Mouse (Mus musculus) midbrain, embryonic 16.5 days (tissue): ENCODE results near the gene Rnf157. TPM values are rescaled to one million over a fixed set of nuclear protein-coding genes. Genes with fewer than 3 reads are reported as not detected.
"Not testable (repeated sequence)": the region's sequence is repeated elsewhere in the genome, so short reads cannot be mapped to it uniquely, and the experiment has no call there.

Experiments
- ATAC-seq: fragments of 200-750 bp; cut with Nextera tagmentation; 2 replicates; pipeline ENCODE4 v1.8.0; 2017; ENCODE audit warnings: moderate TSS enrichment
- H3K27ac ChIP-seq: fragments of 300-500 bp; sonication (generic); 2 replicates; pipeline ENCODE4 v1.5.1; 2014; ENCODE audit warnings: mild to moderate bottlenecking, low read length, mixed read lengths
- H3K27me3 ChIP-seq: fragments of 300-500 bp; sonication (generic); 2 replicates; pipeline ENCODE4 v1.6.1; 2014; ENCODE audit warnings: low read depth, low read length, mixed read lengths; ENCODE audit not compliant: control insufficient read depth, insufficient read depth
- H3K36me3 ChIP-seq: fragments of 300-500 bp; sonication (generic); 2 replicates; pipeline ENCODE4 v1.6.1; 2014; ENCODE audit warnings: mild to moderate bottlenecking, low read length, moderate library complexity, mixed read lengths; ENCODE audit not compliant: control insufficient read depth, insufficient read depth
- H3K4me1 ChIP-seq: fragments of 300-500 bp; sonication (generic); 2 replicates; pipeline ENCODE4 v1.6.1; 2014; ENCODE audit warnings: mild to moderate bottlenecking, low read length, mixed read lengths; ENCODE audit not compliant: control insufficient read depth, insufficient read depth
- H3K4me2 ChIP-seq: fragments of 300-500 bp; sonication (generic); 2 replicates; pipeline ENCODE4 v1.6.1; 2014; ENCODE audit warnings: mild to moderate bottlenecking, low read length, mixed read lengths
- H3K4me3 ChIP-seq: fragments of 300-500 bp; sonication (generic); 2 replicates; pipeline ENCODE4 v1.5.1; 2014; ENCODE audit warnings: low read depth, mild to moderate bottlenecking, low read length, moderate library complexity, mixed read lengths
- H3K9ac ChIP-seq: fragments of 300-500 bp; sonication (generic); 2 replicates; pipeline ENCODE4 v1.6.1; 2014; ENCODE audit warnings: low read depth, low read length, mixed read lengths
- H3K9me3 ChIP-seq: fragments of 300-500 bp; sonication (generic); replicated peaks from 2 replicates; pipeline ENCODE4 v1.6.1; 2014; ENCODE audit warnings: mild to moderate bottlenecking, low read length, mixed read lengths; ENCODE audit not compliant: control insufficient read depth, poor library complexity, severe bottlenecking
- WGBS: fragments of 180-500 bp; shearing (Covaris S2); extraction: QIAGEN DNeasy Blood & Tissue Kit; methylation state at CpG from one replicate; pipeline ENCODE4 v1.1.7; 2014; 5-methylcytosine and 5-hydroxymethylcytosine counted together
- polyA plus RNA-seq: library from polyadenylated mRNA; unstranded; fragments of >200 nt; fragmentation: Nextera tagmentation; extraction: Ambion mirVana; gene quantifications from 2 replicates; pipeline ENCODE4 v1.2.1, GENCODE M21; 2015

The Rnf157 gene
- polyA plus RNA-seq, 1 experiment from 2014 or later, result 32.3 TPM

- H3K4me2 ChIP-seq, result no peak overlapping the region
- H3K9ac ChIP-seq, result no peak overlapping the region
- ATAC-seq, result no peak
- peaks cover 3% of the 10 kb centered on the region; the same call in 1 of the 2 replicates for H3K4me1 ChIP-seq
- WGBS, result 91% methylated on average over 3 of the region's 3 CpGs
- H3K4me3 ChIP-seq, result no peak overlapping the region
- peaks cover 8% of the 10 kb centered on the region for H3K36me3 ChIP-seq
- no peaks in the 10 kb centered on the region for H3K9me3 ChIP-seq
- H3K27me3 ChIP-seq, result no peaks in the 10 kb centered on the region
- no peak overlapping the region for H3K27ac ChIP-seq
Observed at GRCm38 (mm10) chr11:116396934-116397330, 15.9 kb downstream of the Rnf157 start.

DNA sequence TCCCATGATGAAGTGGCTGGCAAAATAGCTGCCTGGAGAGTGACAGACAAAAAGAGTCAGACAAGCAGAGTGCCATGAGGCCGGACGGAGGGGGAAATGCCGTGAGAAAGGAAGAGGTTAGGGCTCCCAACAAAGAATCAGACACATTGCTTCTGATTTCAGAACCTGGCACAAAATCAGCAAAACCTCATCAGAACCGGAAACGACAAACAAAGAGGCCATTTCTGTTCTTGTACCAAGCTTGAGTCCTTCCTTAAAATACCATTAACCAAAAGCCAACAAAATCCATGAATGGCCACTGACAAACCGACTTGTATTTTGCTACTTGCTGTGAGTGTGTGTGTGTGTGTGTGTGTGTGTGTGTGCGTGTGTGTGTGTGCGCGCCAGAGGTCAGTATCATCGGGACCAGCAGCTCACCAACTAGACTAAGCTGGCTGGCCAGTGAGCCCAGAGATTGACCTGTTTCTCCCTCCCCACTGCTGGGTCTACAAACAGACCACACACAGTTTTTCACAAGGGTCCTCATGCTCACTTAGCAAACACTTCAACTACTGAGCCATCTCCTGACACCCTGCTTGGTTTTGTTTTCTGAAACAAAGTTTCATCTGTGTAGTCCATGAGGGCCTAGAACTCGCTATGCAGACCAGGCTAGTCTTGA, 16.4 kb downstream of the Rnf157 start:
- ATAC-seq, result no peak
- Histone ChIP-seq H3K27me3 (no peaks in the 10 kb centered on the region), H3K27ac (no peak overlapping the region), H3K9ac (no peak overlapping the region), H3K4me3 (no peak overlapping the region), H3K4me1 (peaks cover 3% of the 10 kb centered on the region; the same call in 1 of the 2 replicates), H3K9me3 (no peaks in the 10 kb centered on the region), H3K36me3 (peaks cover 8% of the 10 kb centered on the region), H3K4me2 (no peak overlapping the region)
- WGBS, result 89% methylated on average over 11 of the region's 11 CpGs

GRCm38 (mm10) chr11:116394769-116395168, 18.1 kb downstream of the Rnf157 start:
- no peak overlapping the region for H3K27ac ChIP-seq
- H3K36me3 ChIP-seq, result peaks cover 8% of the 10 kb centered on the region
- no peak overlapping the region for H3K4me3 ChIP-seq
- H3K4me1 ChIP-seq, result no peaks in the 10 kb centered on the region
- no peak overlapping the region for H3K9ac ChIP-seq
- ATAC-seq, result no peak
- WGBS, result 94% methylated on average over 4 of the region's 4 CpGs
- no peak overlapping the region for H3K4me2 ChIP-seq
- no peaks in the 10 kb centered on the region for H3K27me3 ChIP-seq
- no peaks in the 10 kb centered on the region for H3K9me3 ChIP-seq

- Histone ChIP-seq H3K36me3 (no peaks in the 10 kb centered on the region), H3K4me1 (peaks cover 14% of the 10 kb centered on the region), H3K4me3 (no peak overlapping the region), H3K9ac (no peak overlapping the region), H3K27me3 (no peaks in the 10 kb centered on the region), H3K27ac (no peak overlapping the region), H3K4me2 (0 out of 2 replicates have a peak overlapping the region, but pooled peaks have one; percentile 9), H3K9me3 (no peaks in the 10 kb centered on the region)
- 70% methylated on average over 14 of the region's 14 CpGs for WGBS
- ATAC-seq, result peak; percentile 48; the same call in 1 of the 2 replicates
Observed at GRCm38 (mm10) chr11:116388841-116389480, 23.9 kb downstream of the Rnf157 start.

DNA sequence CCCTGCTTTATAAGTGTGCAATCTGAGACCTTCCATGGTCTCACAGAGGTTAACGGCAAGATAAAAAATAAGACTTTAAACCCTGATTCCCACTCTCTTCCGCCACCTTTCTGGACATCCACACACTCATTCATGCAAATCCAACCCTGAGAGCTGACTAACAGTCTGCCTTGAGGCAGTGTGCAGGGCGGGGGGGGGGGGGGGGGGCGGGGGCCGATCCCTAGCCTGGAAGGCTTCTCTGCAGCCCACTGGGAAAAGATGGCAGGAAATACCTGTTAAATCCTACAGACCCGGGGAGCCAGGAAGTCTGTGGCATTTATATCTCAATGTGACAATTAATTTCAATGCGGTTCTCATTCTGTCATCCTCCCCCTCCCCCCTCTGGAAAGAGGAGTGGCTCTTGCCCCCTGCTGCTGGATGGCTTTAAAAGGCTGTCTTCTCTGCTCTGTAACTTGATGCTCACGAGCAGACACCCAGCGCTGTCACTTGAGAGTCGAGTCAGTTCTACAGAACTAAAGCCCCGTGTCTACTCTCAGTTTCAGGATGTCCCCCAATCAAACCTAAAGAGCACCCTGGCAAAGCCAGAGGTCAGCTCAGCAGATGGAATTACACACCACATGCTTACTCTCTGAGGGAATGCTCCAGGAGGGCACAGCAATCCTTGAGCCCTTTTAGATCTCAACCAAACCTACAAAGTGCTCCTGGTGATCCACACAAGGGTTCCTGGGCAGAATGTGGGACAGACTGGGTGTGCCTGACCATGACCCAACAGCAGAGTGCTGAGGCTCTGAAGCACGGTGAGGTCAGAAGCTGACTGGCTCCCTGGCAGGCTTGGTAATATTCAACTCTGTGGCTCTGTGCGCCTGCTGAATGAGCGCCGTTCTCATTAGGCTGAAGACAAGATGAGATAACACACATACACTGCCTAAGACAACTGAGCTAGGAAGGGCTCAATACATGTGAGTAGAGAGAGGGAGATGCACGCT, 25.5 kb downstream of the Rnf157 start:
- Histone ChIP-seq H3K27ac (0 out of 2 replicates have a peak overlapping the region, but pooled peaks have one; percentile 46), H3K27me3 (no peaks in the 10 kb centered on the region), H3K36me3 (no peaks in the 10 kb centered on the region), H3K4me3 (no peak overlapping the region), H3K4me1 (peaks cover 14% of the 10 kb centered on the region), H3K9me3 (no peaks in the 10 kb centered on the region), H3K9ac (peak overlapping the region; percentile 34; the same call in 1 of the 2 replicates), H3K4me2 (0 out of 2 replicates have a peak overlapping the region, but pooled peaks have one; percentile 4)
- ATAC-seq, result no peak
- WGBS, result 21% methylated on average over 14 of the region's 16 CpGs

GRCm38 (mm10) chr11:116385999-116386398, 26.8 kb downstream of the Rnf157 start:
- no peak overlapping the region for H3K27ac ChIP-seq
- ATAC-seq, result no peak
- H3K4me1 ChIP-seq, result peaks cover 14% of the 10 kb centered on the region
- H3K36me3 ChIP-seq, result no peaks in the 10 kb centered on the region; the same call in 1 of the 2 replicates
- H3K9ac ChIP-seq, result peak overlapping the region; percentile 16; the same call in 1 of the 2 replicates
- no peaks in the 10 kb centered on the region for H3K27me3 ChIP-seq
- H3K4me3 ChIP-seq, result no peak overlapping the region
- H3K4me2 ChIP-seq, result no peak overlapping the region
- 47% methylated on average over 5 of the region's 5 CpGs for WGBS
- H3K9me3 ChIP-seq, result no peaks in the 10 kb centered on the region

- Histone ChIP-seq H3K27ac (no peak overlapping the region), H3K4me1 (peaks cover 14% of the 10 kb centered on the region), H3K9me3 (no peaks in the 10 kb centered on the region), H3K4me2 (no peak overlapping the region), H3K9ac (no peak overlapping the region), H3K27me3 (no peaks in the 10 kb centered on the region), H3K4me3 (no peak overlapping the region), H3K36me3 (peaks cover 2% of the 10 kb centered on the region)
- no peak for ATAC-seq
- 77% methylated on average over 11 of the region's 11 CpGs for WGBS
Observed at GRCm38 (mm10) chr11:116384171-116384570, 28.7 kb downstream of the Rnf157 start.

DNA sequence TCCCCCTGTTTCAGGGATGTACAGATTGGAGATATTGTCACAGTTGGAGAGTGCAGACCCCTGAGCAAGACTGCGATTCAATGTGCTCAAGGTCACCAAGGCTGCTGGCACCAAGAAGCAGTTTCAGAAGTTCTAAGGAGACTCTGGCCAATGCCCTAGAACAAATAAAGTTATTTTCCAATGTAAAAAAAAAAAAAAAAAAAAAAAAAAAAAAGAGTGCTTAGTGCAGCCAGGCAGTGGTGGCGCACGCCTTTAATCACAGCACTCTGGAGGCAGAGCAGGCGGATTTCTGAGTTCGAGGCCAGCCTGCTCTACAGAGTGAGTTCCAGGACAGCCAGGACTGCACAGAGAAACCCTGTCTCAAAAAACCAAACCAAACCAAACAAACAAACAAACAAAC, 29.8 kb downstream of the Rnf157 start:
- H3K4me1 ChIP-seq, result peaks cover 14% of the 10 kb centered on the region
- H3K4me2 ChIP-seq, H3K9me3 ChIP-seq, H3K9ac ChIP-seq, H3K4me3 ChIP-seq, ATAC-seq, H3K36me3 ChIP-seq, H3K27me3 ChIP-seq, H3K27ac ChIP-seq: not testable (repeated sequence)
- 88% methylated on average over 5 of the region's 5 CpGs for WGBS
